Mouse (Mus musculus): ENCODE results near the gene Mesp1. TPM values are rescaled to one million over a fixed set of nuclear protein-coding genes. Genes with fewer than 3 reads are reported as not detected.

Mesp1 gene
- polyA plus RNA-seq, 2 experiments = 0.02 TPM; not detected in 1

GRCm38 (mm10) chr7:79831585-79831984 lies 38.0 kb upstream of the Mesp1 start:
- no peaks in the 10 kb centered on the region for H3K9me3 ChIP-seq (ENCODE audit: control insufficient read depth, low read length)
- TF ChIP-seq CTCF (IDR thresholded peaks at IDR 0.05; ENCODE audit: low read depth) (no peak), EP300 (IDR thresholded peaks at IDR 0.05; ENCODE audit: low read depth) (no peak)
- 69% methylated on average over 6 of the region's 6 CpGs for WGBS (ENCODE audit: insufficient replicate concordance)
- no peak for ATAC-seq (ENCODE audit: insufficient read depth)
- H3K9ac ChIP-seq (replicated peaks) = no peak overlapping the region
- no peak overlapping the region for H3K27ac ChIP-seq
- H3K4me3 ChIP-seq (ENCODE audit: insufficient read depth in 1 of 2, low read depth in 2 of 2, low read length in 2 of 2) = no peak overlapping the region
- H3K4me1 ChIP-seq (replicated peaks; ENCODE audit: control insufficient read depth in 2 of 2, insufficient read depth in 2 of 2, low read length in 1 of 2) = no peaks in the 10 kb centered on the region
- no peaks in the 10 kb centered on the region for H3K27me3 ChIP-seq (ENCODE audit: control insufficient read depth, insufficient read depth, low read length)
- H3K36me3 ChIP-seq (replicated peaks; ENCODE audit: control insufficient read depth, insufficient read depth, low read depth) = no peaks in the 10 kb centered on the region
- no peak for DNase-seq (ENCODE audit: low read depth in 3 of 3, low spot score in 3 of 3)
- no peak overlapping the region for H3K4me2 ChIP-seq (ENCODE audit: low read depth)

GRCm38 (mm10) chr7:79831145-79831544 lies 37.6 kb upstream of the Mesp1 start:
- no peak for ATAC-seq (ENCODE audit: insufficient read depth)
- WGBS (ENCODE audit: insufficient replicate concordance) = 57% methylated on average over 6 of the region's 6 CpGs
- Histone ChIP-seq H3K27me3 (ENCODE audit: control insufficient read depth, insufficient read depth, low read length) (no peaks in the 10 kb centered on the region), H3K36me3 (replicated peaks; ENCODE audit: control insufficient read depth, insufficient read depth, low read depth) (no peaks in the 10 kb centered on the region), H3K4me1 (replicated peaks; ENCODE audit: control insufficient read depth in 2 of 2, insufficient read depth in 2 of 2, low read length in 1 of 2) (no peaks in the 10 kb centered on the region), H3K9me3 (ENCODE audit: control insufficient read depth, low read length) (no peaks in the 10 kb centered on the region), H3K4me2 (ENCODE audit: low read depth) (no peak overlapping the region), H3K9ac (replicated peaks) (no peak overlapping the region), H3K4me3 (ENCODE audit: insufficient read depth in 1 of 2, low read depth in 2 of 2, low read length in 2 of 2) (no peak overlapping the region), H3K27ac (no peak overlapping the region)
- no peak for DNase-seq (ENCODE audit: low read depth in 3 of 3, low spot score in 3 of 3)
- TF ChIP-seq CTCF (IDR thresholded peaks at IDR 0.05; ENCODE audit: low read depth) (no peak), EP300 (IDR thresholded peaks at IDR 0.05; ENCODE audit: low read depth) (no peak)

GRCm38 (mm10) chr7:79828341-79828740 lies 34.8 kb upstream of the Mesp1 start:
- no peak overlapping the region for H3K9ac ChIP-seq (replicated peaks)
- no peaks in the 10 kb centered on the region for H3K27me3 ChIP-seq (ENCODE audit: control insufficient read depth, insufficient read depth, low read length)
- H3K9me3 ChIP-seq (ENCODE audit: control insufficient read depth, low read length) = no peaks in the 10 kb centered on the region
- ATAC-seq (ENCODE audit: insufficient read depth) (no peak), DNase-seq (ENCODE audit: low read depth in 3 of 3, low spot score in 3 of 3) (no peak)
- no peaks in the 10 kb centered on the region for H3K4me1 ChIP-seq (replicated peaks; ENCODE audit: control insufficient read depth in 2 of 2, insufficient read depth in 2 of 2, low read length in 1 of 2)
- no peak overlapping the region for H3K4me2 ChIP-seq (ENCODE audit: low read depth)
- H3K27ac ChIP-seq = no peak overlapping the region
- H3K4me3 ChIP-seq (ENCODE audit: insufficient read depth in 1 of 2, low read depth in 2 of 2, low read length in 2 of 2) = no peak overlapping the region
- WGBS (ENCODE audit: insufficient replicate concordance) = 55% methylated on average over 3 of the region's 3 CpGs
- TF ChIP-seq EP300 (IDR thresholded peaks at IDR 0.05; ENCODE audit: low read depth) (no peak), CTCF (IDR thresholded peaks at IDR 0.05; ENCODE audit: low read depth) (no peak)
- H3K36me3 ChIP-seq (replicated peaks; ENCODE audit: control insufficient read depth, insufficient read depth, low read depth) = no peaks in the 10 kb centered on the region

GRCm38 (mm10) chr7:79822092-79822695 lies 28.6 kb upstream of the Mesp1 start:
- no peaks in the 10 kb centered on the region for H3K36me3 ChIP-seq (replicated peaks; ENCODE audit: control insufficient read depth, insufficient read depth, low read depth)
- ATAC-seq (ENCODE audit: insufficient read depth) (no peak), DNase-seq (ENCODE audit: low read depth in 3 of 3, low spot score in 3 of 3) (no peak)
- no peaks in the 10 kb centered on the region for H3K27me3 ChIP-seq (ENCODE audit: control insufficient read depth, insufficient read depth, low read length)
- WGBS (ENCODE audit: insufficient replicate concordance) = 66% methylated on average over 12 of the region's 12 CpGs
- no peaks in the 10 kb centered on the region for H3K9me3 ChIP-seq (ENCODE audit: control insufficient read depth, low read length)
- H3K27ac ChIP-seq = no peak overlapping the region
- H3K4me2 ChIP-seq (ENCODE audit: low read depth) = no peak overlapping the region
- H3K4me3 ChIP-seq (ENCODE audit: insufficient read depth in 1 of 2, low read depth in 2 of 2, low read length in 2 of 2) = no peak overlapping the region
- H3K4me1 ChIP-seq (replicated peaks; ENCODE audit: control insufficient read depth in 2 of 2, insufficient read depth in 2 of 2, low read length in 1 of 2) = peaks cover 0 to 5% of the 10 kb centered on the region in 2 experiments; a peak in 2 of 4 replicates
- TF ChIP-seq EP300 (IDR thresholded peaks at IDR 0.05; ENCODE audit: low read depth) = no peak
- TF ChIP-seq CTCF (IDR thresholded peaks at IDR 0.05; ENCODE audit: low read depth) = no peak
- H3K9ac ChIP-seq (replicated peaks) = no peak overlapping the region

GRCm38 (mm10) chr7:79819996-79820395 lies 26.4 kb upstream of the Mesp1 start:
- DNase-seq (ENCODE audit: low read depth in 3 of 3, low spot score in 3 of 3) = no peak
- no peaks in the 10 kb centered on the region for H3K27me3 ChIP-seq (ENCODE audit: control insufficient read depth, insufficient read depth, low read length)
- no peak overlapping the region for H3K9ac ChIP-seq (replicated peaks)
- TF ChIP-seq EP300 (IDR thresholded peaks at IDR 0.05; ENCODE audit: low read depth) = no peak
- TF ChIP-seq CTCF (IDR thresholded peaks at IDR 0.05; ENCODE audit: low read depth) = no peak
- no peak overlapping the region for H3K27ac ChIP-seq
- no peaks in the 10 kb centered on the region for H3K36me3 ChIP-seq (replicated peaks; ENCODE audit: control insufficient read depth, insufficient read depth, low read depth)
- H3K4me1 ChIP-seq (replicated peaks; ENCODE audit: control insufficient read depth in 2 of 2, insufficient read depth in 2 of 2, low read length in 1 of 2) = peaks cover 0 to 5% of the 10 kb centered on the region in 2 experiments; a peak in 2 of 4 replicates
- H3K9me3 ChIP-seq (ENCODE audit: control insufficient read depth, low read length) = no peaks in the 10 kb centered on the region
- no peak for ATAC-seq (ENCODE audit: insufficient read depth)
- no peak overlapping the region for H3K4me3 ChIP-seq (ENCODE audit: insufficient read depth in 1 of 2, low read depth in 2 of 2, low read length in 2 of 2)
- H3K4me2 ChIP-seq (ENCODE audit: low read depth) = no peak overlapping the region
- WGBS (ENCODE audit: insufficient replicate concordance) = 55% methylated on average over 11 of the region's 11 CpGs

All from liver, embryonic 14.5 days (tissue).